Mouse (Mus musculus) cerebellum, adult (tissue): ENCODE measurements around the gene Drp2.

Experiments
- ATAC-seq: cut with Nextera tagmentation; 2 replicates; pipeline ENCODE4 v1.9.2; 2017; ENCODE audit warnings: mild to moderate bottlenecking, moderate library complexity, mixed read lengths; ENCODE audit not compliant: insufficient number of reproducible peaks, low FRiP score, low TSS enrichment

The Drp2 gene

GRCm38 (mm10) chrX:134403863-134404583 is at the start of gene Drp2:
TSS of gene Drp2 (plus strand) at chrX:134404551.
- peak; percentile 26; the same call in 1 of the 2 replicates for ATAC-seq

GRCm38 (mm10) chrX:134359336-134359735 is 45.0 kb upstream of the Drp2 start:
- no peak for ATAC-seq

DNA sequence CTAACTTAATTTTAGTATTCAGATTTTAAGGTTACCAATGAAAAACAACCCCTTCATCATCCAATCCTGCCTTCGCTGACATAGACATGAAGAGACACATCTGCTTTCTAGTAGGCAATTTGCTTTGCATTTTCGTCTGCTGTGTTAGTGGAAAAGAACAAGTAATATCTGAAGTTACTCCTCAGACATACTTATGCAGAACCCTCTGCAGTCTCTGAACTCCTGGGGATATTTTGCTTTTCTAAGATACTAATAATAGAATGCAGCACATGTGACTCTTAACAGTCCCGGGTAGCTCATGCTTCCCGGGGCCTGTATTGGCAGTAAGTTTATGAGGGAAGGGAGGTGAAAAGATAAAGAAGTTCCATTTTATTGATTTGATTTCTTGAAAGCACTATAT is 42.2 kb upstream of the Drp2 start:
- no peak for ATAC-seq

DNA sequence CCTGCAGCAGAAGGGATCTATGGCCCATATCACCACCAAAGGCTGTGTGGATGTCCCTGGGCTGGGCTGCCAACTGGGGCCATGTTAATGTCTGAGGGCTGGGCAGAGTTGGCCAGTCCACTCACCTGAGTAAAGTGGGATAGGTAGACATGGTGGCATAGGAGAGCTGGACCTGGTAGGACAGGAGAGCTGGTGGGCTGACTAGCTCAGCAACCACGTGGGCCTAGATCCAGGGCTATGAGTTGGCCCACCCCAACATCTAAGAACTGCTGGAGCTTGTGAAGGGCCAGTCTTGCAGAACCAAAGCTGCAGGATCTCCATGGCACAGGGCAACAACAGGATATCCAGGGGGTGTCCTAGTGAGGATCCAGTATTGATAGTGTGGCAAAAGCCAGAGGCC is 38.9 kb upstream of the Drp2 start:
- ATAC-seq: no peak

DNA sequence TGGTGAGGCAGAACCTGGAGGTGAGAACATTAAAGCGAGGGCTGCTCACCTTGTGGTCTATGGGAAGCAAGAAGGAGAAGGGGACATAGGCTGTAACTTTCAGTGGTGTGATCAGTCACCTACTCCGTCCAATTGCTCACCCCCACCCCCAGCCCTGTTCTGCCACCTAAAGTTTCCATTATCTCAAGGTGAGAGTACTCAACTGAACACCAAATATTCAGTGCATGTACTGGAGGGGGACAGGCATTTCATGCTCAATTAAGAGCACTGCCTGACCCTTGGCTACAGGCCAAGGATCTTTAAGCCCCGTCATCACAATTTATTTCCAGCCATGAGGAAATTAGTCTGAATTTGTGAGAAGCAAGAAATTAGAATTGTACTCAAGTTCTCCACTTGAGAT is 37.8 kb upstream of the Drp2 start:
- no peak for ATAC-seq

GRCm38 (mm10) chrX:134371279-134371678 is 33.1 kb upstream of the Drp2 start:
- no peak for ATAC-seq

DNA sequence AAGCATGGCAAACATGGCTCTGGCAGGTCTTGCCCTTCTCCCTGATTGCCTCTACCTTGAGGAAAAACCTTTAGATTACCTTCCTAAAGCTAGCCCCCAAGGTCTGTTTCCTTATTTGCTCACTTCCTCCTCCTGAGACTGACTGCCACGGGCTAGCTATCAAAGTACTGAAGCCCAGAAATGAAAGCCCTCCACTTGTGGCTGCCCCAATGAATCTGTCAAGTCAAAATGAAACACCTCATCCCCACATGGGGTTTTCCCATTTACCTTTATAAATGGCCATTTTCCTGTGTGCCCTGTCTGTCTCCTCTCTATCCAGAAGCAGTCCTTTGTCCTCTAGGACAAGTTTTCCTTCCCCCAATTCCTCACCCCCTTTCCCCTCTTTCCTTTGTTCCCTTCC is 30.2 kb upstream of the Drp2 start:
- ATAC-seq: no peak

- ATAC-seq: no peak
Observed at GRCm38 (mm10) chrX:134384896-134385295, 19.5 kb upstream of the Drp2 start.

GRCm38 (mm10) chrX:134398972-134399371 is 5.4 kb upstream of the Drp2 start:
- no peak for ATAC-seq

GRCm38 (mm10) chrX:134404584-134404955 is 219 bp downstream of the Drp2 start:
- peak; percentile 74; the same call in 1 of the 2 replicates for ATAC-seq

DNA sequence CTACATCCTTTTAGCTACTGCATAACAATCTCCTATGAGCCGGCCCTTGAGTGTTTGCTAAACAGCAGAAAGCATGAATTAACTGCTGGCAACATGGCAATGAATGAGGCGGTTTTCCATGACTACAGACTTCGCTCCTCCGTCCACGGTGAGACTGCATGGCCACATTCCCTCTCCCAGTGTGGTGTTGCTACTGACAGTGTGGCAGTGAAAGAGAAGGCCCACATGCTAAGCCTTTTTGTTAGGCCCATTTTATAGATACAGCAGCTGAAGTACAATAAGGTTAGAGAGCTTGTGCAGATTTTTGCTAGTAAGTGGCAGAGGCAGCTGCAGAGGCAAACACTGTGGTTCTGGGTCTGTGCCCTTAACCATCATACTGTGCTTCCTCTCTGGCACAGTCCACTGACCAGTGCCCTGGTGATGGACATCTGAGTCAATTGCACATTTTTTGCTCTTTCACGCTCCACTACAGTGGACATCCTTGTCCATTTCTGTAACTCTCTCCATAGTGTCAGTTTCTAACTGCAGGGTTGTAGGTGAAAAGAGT is 5.1 kb downstream of the Drp2 start:
- no peak for ATAC-seq

- no peak for ATAC-seq
Observed at GRCm38 (mm10) chrX:134412096-134412495, 7.7 kb downstream of the Drp2 start.

DNA sequence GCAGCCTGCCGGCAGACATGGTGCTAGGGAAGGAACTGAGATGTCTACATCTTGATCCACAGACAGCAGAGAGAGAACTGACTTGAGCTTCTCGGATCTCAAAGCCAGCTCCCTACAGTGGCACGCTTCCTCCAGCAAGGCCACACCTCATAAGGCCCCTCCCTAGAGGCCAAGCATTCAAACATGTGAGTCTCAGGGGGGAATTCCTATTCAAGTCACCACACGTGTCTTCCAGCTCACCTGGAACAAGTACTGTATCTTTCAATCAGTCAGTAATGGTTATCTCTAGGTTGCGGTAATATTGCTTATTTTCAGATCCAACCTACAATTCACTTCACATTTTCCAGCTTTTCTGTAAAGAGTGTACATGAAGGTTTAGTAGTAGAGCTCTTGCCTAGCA is 15.7 kb downstream of the Drp2 start:
- ATAC-seq: no peak

DNA sequence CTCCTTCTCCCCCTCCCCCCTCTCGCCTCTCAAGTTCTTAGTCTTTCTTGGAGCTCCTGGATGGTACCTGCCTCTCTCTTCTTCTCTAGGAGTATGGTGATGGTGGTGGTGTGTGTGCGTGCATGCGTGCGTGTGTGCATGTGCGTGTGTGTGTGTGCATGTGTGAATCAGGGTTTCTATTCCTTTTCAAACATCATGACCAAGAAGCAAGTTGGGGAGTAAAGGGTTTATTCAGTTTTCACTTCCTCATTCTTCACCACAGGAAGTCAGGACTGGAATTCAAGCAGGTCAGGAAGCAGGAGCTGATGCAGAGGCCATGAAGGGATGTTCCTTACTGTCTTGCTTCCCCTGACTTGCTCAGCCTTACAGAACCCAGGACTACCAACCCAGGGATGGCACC is 19.9 kb downstream of the Drp2 start:
- ATAC-seq: no peak

GRCm38 (mm10) chrX:134425798-134426197 is 21.4 kb downstream of the Drp2 start:
- ATAC-seq: no peak

- no peak for ATAC-seq
Observed at GRCm38 (mm10) chrX:134426819-134427218, 22.5 kb downstream of the Drp2 start.

DNA sequence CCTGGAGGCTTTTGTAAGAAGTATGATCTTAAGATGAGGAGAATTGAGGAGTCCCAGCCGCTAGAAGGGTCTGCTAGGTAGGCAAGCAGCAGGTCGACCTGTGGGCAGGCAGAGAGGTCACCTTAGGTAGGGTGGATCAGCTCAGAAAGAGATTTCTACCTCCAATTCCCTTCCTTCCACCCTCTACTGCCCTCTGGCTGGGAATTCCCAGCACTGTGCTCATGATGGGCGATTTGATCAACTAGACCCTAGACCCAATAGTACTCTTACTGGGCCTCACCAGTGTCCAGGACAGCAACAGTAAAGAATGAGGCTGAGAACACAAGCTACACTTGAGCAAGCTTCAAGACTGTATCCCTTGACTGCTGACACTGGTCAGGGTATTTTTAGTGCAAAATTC is 23.0 kb downstream of the Drp2 start:
- no peak for ATAC-seq

DNA sequence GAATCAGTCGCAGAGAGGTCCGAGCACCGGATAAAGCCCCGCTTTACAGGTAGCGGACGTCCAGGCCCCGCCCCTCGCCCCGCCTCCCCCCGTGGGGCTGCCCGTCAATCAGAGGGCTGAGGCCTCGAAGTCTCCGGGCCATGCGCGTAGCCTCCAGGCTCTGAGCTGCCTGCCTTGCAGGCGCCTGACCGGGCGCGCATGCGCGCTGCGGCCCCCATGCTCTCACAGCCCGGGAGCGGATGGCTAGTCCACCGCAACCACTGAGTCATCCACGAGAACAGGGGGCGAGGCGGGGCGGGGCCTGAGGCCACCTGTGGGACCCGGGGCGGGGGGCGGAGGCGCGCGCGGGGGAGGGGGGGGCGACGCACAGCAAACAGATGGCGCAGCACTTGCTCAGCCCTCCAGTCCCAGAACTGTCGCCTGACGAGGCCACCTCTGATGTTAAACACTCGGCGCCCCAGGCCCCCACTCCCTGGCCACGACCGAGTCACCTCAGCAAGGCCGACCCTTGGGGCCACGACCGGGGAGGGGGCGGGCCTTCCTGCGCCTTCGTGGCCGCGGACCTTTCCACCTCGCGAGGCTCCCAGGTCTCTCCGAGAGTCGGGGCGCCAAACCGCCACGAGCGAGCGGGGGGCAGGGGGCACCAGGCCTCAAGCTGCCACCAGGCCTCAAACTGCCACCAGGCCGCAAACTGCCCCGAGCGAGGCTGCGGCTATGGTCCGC is 70.8 kb downstream of the Drp2 start:
- no peak for ATAC-seq

- ATAC-seq: no peak
Observed at GRCm38 (mm10) chrX:134476290-134476689, 71.9 kb downstream of the Drp2 start, which contains the start of gene Taf7l. TSS of gene Taf7l (minus strand) at chrX:134476490.

DNA sequence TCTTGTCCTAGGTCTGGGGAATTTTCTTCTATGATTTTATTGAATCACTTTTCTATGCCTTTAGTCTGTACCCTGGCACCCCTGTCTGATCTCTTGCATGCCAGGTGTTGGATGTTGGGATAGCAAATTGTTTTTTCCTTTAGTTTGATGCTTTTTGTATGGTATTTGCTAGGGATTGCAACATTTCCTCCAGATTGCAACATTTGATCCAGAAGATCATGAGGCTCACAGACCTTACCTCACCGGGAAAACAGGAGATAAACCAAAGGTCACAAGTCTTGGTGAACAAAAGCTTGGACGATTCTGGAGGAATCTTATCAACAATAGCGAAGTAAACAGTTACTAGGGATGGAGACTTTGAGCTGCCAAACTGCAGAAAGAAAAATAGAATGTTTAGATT is 77.4 kb downstream of the Drp2 start:
- no peak for ATAC-seq

DNA sequence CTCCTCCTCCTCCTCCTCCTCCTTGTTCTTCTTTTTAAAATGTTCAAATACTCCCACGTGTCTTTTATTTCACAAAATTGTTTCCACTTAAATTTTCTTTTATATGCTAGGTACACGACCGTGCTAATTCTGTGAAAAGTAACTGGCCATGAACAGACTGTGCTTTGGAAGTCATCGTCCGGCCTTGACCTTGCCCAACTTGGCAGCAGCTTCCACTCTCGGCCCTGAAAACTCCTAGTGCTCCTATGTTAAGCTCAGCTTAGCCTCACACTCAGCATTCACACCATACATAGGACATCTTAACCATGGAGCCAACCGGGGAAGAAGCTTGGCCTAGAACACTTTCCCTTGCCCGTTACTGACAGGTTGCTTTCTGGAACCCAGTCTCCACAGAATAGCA is 96.3 kb downstream of the Drp2 start:
- ATAC-seq: no peak
